Mouse (Mus musculus) spleen, postnatal 4 days (tissue): ENCODE measurements around the gene Ust.

Experiments used
- DNase-seq, 2 experiments: peaks; one replicate each; pipeline ENCODE4 v3.0.0; 2022; ENCODE audit warnings: low spot score in 2 of 2

Ust gene

GRCm38 (mm10) chr10:8330006-8330405 is 188.6 kb downstream of the Ust start:
- peak in 1 of 2 experiments; percentile 33 for DNase-seq

- peak; percentile 54 to 80 for DNase-seq
Measured at GRCm38 (mm10) chr10:8323304-8323765, 195.3 kb downstream of the Ust start.

- DNase-seq = peak in 1 of 2 experiments; percentile 28
Measured at GRCm38 (mm10) chr10:8320771-8321170, 197.9 kb downstream of the Ust start.

- no peak for DNase-seq
Measured at GRCm38 (mm10) chr10:8309435-8309834, 209.2 kb downstream of the Ust start.

- DNase-seq = no peak
Measured at GRCm38 (mm10) chr10:8304211-8304610, 214.4 kb downstream of the Ust start.

GRCm38 (mm10) chr10:8299166-8299565 is 219.5 kb downstream of the Ust start:
- DNase-seq = no peak

- DNase-seq = peak in 1 of 2 experiments; percentile 32
Measured at GRCm38 (mm10) chr10:8297214-8297613, 221.4 kb downstream of the Ust start.

- peak in 1 of 2 experiments; percentile 36 for DNase-seq
Measured at GRCm38 (mm10) chr10:8290661-8291060, 228.0 kb downstream of the Ust start.

- peak in 1 of 2 experiments; percentile 53 for DNase-seq
Measured at GRCm38 (mm10) chr10:8287350-8287791, 231.3 kb downstream of the Ust start.

GRCm38 (mm10) chr10:8283991-8284390 is 234.6 kb downstream of the Ust start:
- DNase-seq = no peak

GRCm38 (mm10) chr10:8277094-8277493 is 241.5 kb downstream of the Ust start:
- DNase-seq = peak in 1 of 2 experiments; percentile 28

GRCm38 (mm10) chr10:8269681-8270080 is 248.9 kb downstream of the Ust start:
- no peak for DNase-seq

- DNase-seq = peak in 1 of 2 experiments; percentile 3
Measured at GRCm38 (mm10) chr10:8259716-8260115, 258.9 kb downstream of the Ust start.

- no peak for DNase-seq
Measured at GRCm38 (mm10) chr10:8250005-8250404, 268.6 kb downstream of the Ust start.

- peak; percentile 48 to 78 for DNase-seq
Measured at GRCm38 (mm10) chr10:8242336-8242735, 276.3 kb downstream of the Ust start.

GRCm38 (mm10) chr10:8240703-8241102 is 277.9 kb downstream of the Ust start:
- DNase-seq = no peak

GRCm38 (mm10) chr10:8240242-8240641 is 278.4 kb downstream of the Ust start:
- DNase-seq = peak; percentile 67 to 90

- no peak for DNase-seq
Measured at GRCm38 (mm10) chr10:8236780-8237571, 281.6 kb downstream of the Ust start.

GRCm38 (mm10) chr10:8233148-8233901 is 285.3 kb downstream of the Ust start:
- no peak for DNase-seq

- no peak for DNase-seq
Measured at GRCm38 (mm10) chr10:8232535-8232934, 286.1 kb downstream of the Ust start.

GRCm38 (mm10) chr10:8228375-8228743 is 290.3 kb downstream of the Ust start:
- DNase-seq = no peak

- DNase-seq = no peak
Measured at GRCm38 (mm10) chr10:8227705-8228374, 290.8 kb downstream of the Ust start.
